9 mouse cellular contexts compared by ENCODE assay signal in genomic region chr1:119083468-119083921, GRCm38 (mm10). TPM values are rescaled to one million over a fixed set of nuclear protein-coding genes. Genes with fewer than 3 reads are reported as not detected.
DNase-seq lines count a peak whose midpoint lies in the region; ATAC-seq lines count a peak whose summit lies in the region.
"Had no signal": no experiment of that assay in that cellular context is flagged by ENCODE, and none has a peak within 500 bp of the region (broad histone marks: within the 10 kb centered on the region; RNA-seq: fewer than 3 reads in every experiment).

No protein-coding gene starts in this region.

- no peaks in the 10 kb centered on the region for H3K36me3 ChIP-seq in intestine, embryonic 15.5 days
- H3K36me3 ChIP-seq in limb, embryonic 11.5 days (ENCODE audit: control insufficient read depth, insufficient read depth, low read length) = no peaks in the 10 kb centered on the region
- H3K36me3 ChIP-seq in midbrain, embryonic 15.5 days (replicated peaks) = no peaks in the 10 kb centered on the region
- H3K36me3 ChIP-seq: G1E had no signal

- H3K4me3 ChIP-seq in intestine, embryonic 15.5 days (replicated peaks) = 0 out of 2 replicates have a peak overlapping the region, but pooled peaks have one; percentile 7
- no peak overlapping the region for H3K4me3 ChIP-seq in limb, embryonic 11.5 days (ENCODE audit: low read depth, low read length)
- no peak overlapping the region for H3K4me3 ChIP-seq in midbrain, embryonic 15.5 days

- H3K4me1 ChIP-seq in intestine, embryonic 15.5 days (replicated peaks) = peaks cover 3% of the 10 kb centered on the region; the same call in 1 of the 2 replicates
- H3K4me1 ChIP-seq in limb, embryonic 11.5 days (ENCODE audit: control insufficient read depth, insufficient read depth, low read length) = no peaks in the 10 kb centered on the region
- no peaks in the 10 kb centered on the region for H3K4me1 ChIP-seq in midbrain, embryonic 15.5 days

- no peak overlapping the region for H3K27ac ChIP-seq in intestine, embryonic 15.5 days
- H3K27ac ChIP-seq in limb, embryonic 11.5 days (replicated peaks; ENCODE audit: low read depth, low read length) = no peak overlapping the region
- no peak overlapping the region for H3K27ac ChIP-seq in midbrain, embryonic 15.5 days

- peak overlapping the region; percentile 39 for H3K4me2 ChIP-seq in intestine, embryonic 15.5 days (replicated peaks)
- no peak overlapping the region for H3K4me2 ChIP-seq in limb, embryonic 11.5 days (ENCODE audit: low read depth, severe bottlenecking)
- peak overlapping the region; percentile 34 for H3K4me2 ChIP-seq in midbrain, embryonic 15.5 days

- H3K27me3 ChIP-seq in intestine, embryonic 15.5 days (replicated peaks) = no peaks in the 10 kb centered on the region
- H3K27me3 ChIP-seq in limb, embryonic 11.5 days (ENCODE audit: control insufficient read depth, insufficient read depth, low read length) = no peaks in the 10 kb centered on the region
- 0 out of 2 replicates have a peak, but pooled peaks cover 3% of the 10 kb centered on the region for H3K27me3 ChIP-seq in midbrain, embryonic 15.5 days (replicated peaks)

- no peak for ATAC-seq in cerebellum, adult (ENCODE audit: insufficient number of reproducible peaks, low FRiP score, low TSS enrichment)
- peak; percentile 78 for ATAC-seq in frontal cortex, adult (ENCODE audit: low TSS enrichment)
- ATAC-seq in intestine, embryonic 15.5 days = peak; percentile 46; the same call in 1 of the 2 replicates
- ATAC-seq in limb, embryonic 11.5 days (ENCODE audit: insufficient number of reproducible peaks, low FRiP score, low TSS enrichment, low read depth) = peak; percentile 72
- ATAC-seq in midbrain, embryonic 15.5 days (replicated peaks) = peak; percentile 73

- no peaks in the 10 kb centered on the region for H3K9me3 ChIP-seq in intestine, embryonic 15.5 days
- no peaks in the 10 kb centered on the region for H3K9me3 ChIP-seq in limb, embryonic 11.5 days (ENCODE audit: control insufficient read depth, low read length)
- H3K9me3 ChIP-seq in midbrain, embryonic 15.5 days = no peaks in the 10 kb centered on the region

- WGBS in intestine, embryonic 15.5 days = 25% methylated on average over 10 of the region's 10 CpGs
- WGBS in limb, embryonic 11.5 days = 16% methylated on average over 10 of the region's 10 CpGs
- 21% methylated on average over 10 of the region's 10 CpGs for WGBS in midbrain, embryonic 15.5 days

- peak; percentile 49 for DNase-seq in cerebellum, adult 9-10 months
- DNase-seq in c-Kit-positive CD71-negative TER-119-negative erythroid progenitor cells, embryonic 14.5 days (ENCODE audit: low read depth) = peak; percentile 47
- DNase-seq in limb, embryonic 11.5 days (ENCODE audit: low spot score) = peak; percentile 81
- peak; percentile 43 for DNase-seq in yolk sac, embryonic 10.5 days (ENCODE audit: low spot score)

- no peak overlapping the region for H3K9ac ChIP-seq in intestine, embryonic 15.5 days
- H3K9ac ChIP-seq in limb, embryonic 11.5 days (ENCODE audit: low read length) = no peak overlapping the region
- H3K9ac ChIP-seq in midbrain, embryonic 15.5 days = no peak overlapping the region

RNA-seq across cellular contexts. Expression of gene Gli2, which starts 30.1 kb away (rescaled TPM):
- 7.2 and 7.4 TPM in 2 replicates for polyA plus RNA-seq in intestine, embryonic 15.5 days (2015; fragmentation: Nextera tagmentation; extraction: Ambion mirVana)
- 17.7 and 17.8 TPM in 2 replicates for polyA plus RNA-seq in limb, embryonic 11.5 days (2014; fragmentation: Nextera tagmentation; extraction: Ambion mirVana)
- 1.6 and 2.6 TPM in 2 replicates for polyA plus RNA-seq in midbrain, embryonic 15.5 days (2015; fragmentation: Nextera tagmentation; extraction: Ambion mirVana)
- polyA plus RNA-seq: G1E had no signal
